Mouse (Mus musculus): Measurements from ENCODE around the gene Igflr1.

- no peak for TF ChIP-seq POLR2A (IDR thresholded peaks at IDR 0.05; ENCODE audit: borderline replicate concordance, low read depth, low read length)
- TF ChIP-seq CTCF (IDR thresholded peaks at IDR 0.05; ENCODE audit: low read depth, low read length): no peak
Measured at GRCm38 (mm10) chr7:30598786-30599185, 33.6 kb downstream of the Igflr1 start, which contains the start of gene Zbtb32.

Data from bone marrow macrophage, adult 2 months (primary cell).